Mouse (Mus musculus) 416B (cell line): ENCODE measurements around the gene Josd2.
A peak's percentile ranks its signal among the peaks of the same experiment; 100 is the strongest.

Experiments
- DNase-seq: peaks from one replicate; pipeline ENCODE4 v3.0.0; 2011; ENCODE audit warnings: low read depth

Josd2 gene

GRCm38 (mm10) chr7:44446070-44446855, 21.5 kb upstream of the Josd2 start:
- no peak for DNase-seq

GRCm38 (mm10) chr7:44453256-44453655, 14.5 kb upstream of the Josd2 start:
- peak; percentile 58 for DNase-seq

- no peak for DNase-seq
These were observed 11.5 kb upstream of the Josd2 start for GRCm38 (mm10) chr7:44456302-44456701.

GRCm38 (mm10) chr7:44460067-44460466, 7.7 kb upstream of the Josd2 start:
- no peak for DNase-seq

- DNase-seq = no peak
These were observed 6.8 kb upstream of the Josd2 start for GRCm38 (mm10) chr7:44460767-44461502.

- no peak for DNase-seq
These were observed 6.1 kb upstream of the Josd2 start for GRCm38 (mm10) chr7:44461503-44462217.

- DNase-seq = no peak
These were observed 5.3 kb upstream of the Josd2 start for GRCm38 (mm10) chr7:44462218-44463055.

GRCm38 (mm10) chr7:44463056-44463425, 4.7 kb upstream of the Josd2 start:
- DNase-seq = no peak

GRCm38 (mm10) chr7:44463556-44464225, 4.1 kb upstream of the Josd2 start:
- DNase-seq = no peak

GRCm38 (mm10) chr7:44464511-44464910, 3.3 kb upstream of the Josd2 start:
- no peak for DNase-seq

- no peak for DNase-seq
These were observed 2.7 kb upstream of the Josd2 start, which contains the start of gene Aspdh for GRCm38 (mm10) chr7:44465111-44465510. Gene Aspdh, plus strand, starts transcription at chr7:44465391.

GRCm38 (mm10) chr7:44466006-44466887, 1.5 kb upstream of the Josd2 start:
- no peak for DNase-seq

- DNase-seq = no peak
These were observed 880 bp upstream of the Josd2 start for GRCm38 (mm10) chr7:44466888-44467311.

- DNase-seq = no peak
These were observed 985 bp downstream of the Josd2 start for GRCm38 (mm10) chr7:44468644-44469285.

GRCm38 (mm10) chr7:44469677-44470675, 2.2 kb downstream of the Josd2 start:
- no peak for DNase-seq

- no peak for DNase-seq
These were observed 3.2 kb downstream of the Josd2 start for GRCm38 (mm10) chr7:44470696-44471612.

- DNase-seq = no peak
These were observed 4.2 kb downstream of the Josd2 start for GRCm38 (mm10) chr7:44471880-44472557.
